Mouse (Mus musculus) cerebellum, adult 2 months (tissue): Measurements from ENCODE around the gene Rcan2. TPM values are rescaled to one million over a fixed set of nuclear protein-coding genes. Genes with fewer than 3 reads are reported as not detected.

Experiments
- DNase-seq, 2 experiments: peaks; one replicate each; pipeline ENCODE4 v3.0.0; 2021
- H3K27ac ChIP-seq: fragments of 200-500 bp; 2 replicates; pipeline ENCODE4 v1.5.1; 2012; ENCODE audit warnings: low read length, control low read depth, inconsistent platforms; ENCODE audit not compliant: insufficient read depth
- H3K27me3 ChIP-seq: fragments of 200-500 bp; 2 replicates; pipeline ENCODE4 v1.6.1; 2012; ENCODE audit warnings: inconsistent platforms, mild to moderate bottlenecking, low read length, moderate library complexity; ENCODE audit not compliant: control insufficient read depth, insufficient read depth
- H3K4me1 ChIP-seq: fragments of 200-500 bp; 2 replicates; pipeline ENCODE4 v1.6.1; 2011; ENCODE audit warnings: low read length; ENCODE audit not compliant: control insufficient read depth, insufficient read depth
- H3K4me3 ChIP-seq: fragments of 200-500 bp; replicated peaks from 2 replicates; pipeline ENCODE3; 2011; ENCODE audit warnings: mild to moderate bottlenecking, low read depth, low read length, control low read depth; ENCODE audit not compliant: insufficient read depth
- CTCF ChIP-seq: fragments of 200-500 bp; IDR thresholded peaks from 2 replicates; pipeline ENCODE4 v1.5.1; 2011; ENCODE audit warnings: low read depth, mild to moderate bottlenecking, control low read depth, low read length, moderate library complexity, borderline replicate concordance; ENCODE audit not compliant: insufficient read depth
- POLR2A ChIP-seq: fragments of 200-500 bp; IDR thresholded peaks from 2 replicates; pipeline ENCODE4 v1.6.1; 2011; ENCODE audit warnings: low read length, control low read depth, borderline replicate concordance; ENCODE audit not compliant: insufficient read depth
- WGBS: fragments of 180-500 bp; shearing (Covaris S2); methylation state at CpG from one replicate; pipeline ENCODE4 v1.1.7; 2018; 5-methylcytosine and 5-hydroxymethylcytosine counted together
- polyA plus RNA-seq: library from polyadenylated mRNA; depleted of rRNA; stranded (reverse); fragments of >200 nt; gene quantifications from 2 replicates; pipeline ENCODE4 v1.2.3, GENCODE M21; 2012

Rcan2 gene
- polyA plus RNA-seq, 1 experiment: 206 TPM

DNA sequence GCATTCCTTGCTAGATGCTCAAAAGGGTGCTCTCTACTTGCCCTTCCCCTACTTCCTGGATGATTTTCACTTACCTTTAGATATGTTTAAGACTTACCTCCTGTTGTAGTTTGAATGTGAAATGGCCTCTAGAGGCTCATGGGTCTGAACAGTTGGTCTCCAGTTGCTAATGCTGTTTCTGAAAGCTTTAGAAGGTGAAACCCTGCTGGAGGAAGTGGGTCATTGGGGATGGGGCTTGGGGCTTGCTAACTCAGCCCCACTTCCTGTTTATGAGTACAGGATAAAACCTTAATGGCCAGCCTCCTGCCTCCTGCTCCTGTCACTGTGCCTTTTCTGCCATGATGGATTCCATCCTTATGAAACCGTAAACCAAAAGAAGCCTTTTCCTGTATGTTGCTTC is 181.4 kb downstream of the Rcan2 start:
- Histone ChIP-seq H3K4me3 (no peak overlapping the region), H3K27me3 (no peaks in the 10 kb centered on the region), H3K27ac (no peak overlapping the region), H3K4me1 (no peaks in the 10 kb centered on the region)
- 94% methylated on average over 1 of the region's 1 CpGs for WGBS
- TF ChIP-seq POLR2A (no peak), CTCF (no peak)
- DNase-seq: no peak

DNA sequence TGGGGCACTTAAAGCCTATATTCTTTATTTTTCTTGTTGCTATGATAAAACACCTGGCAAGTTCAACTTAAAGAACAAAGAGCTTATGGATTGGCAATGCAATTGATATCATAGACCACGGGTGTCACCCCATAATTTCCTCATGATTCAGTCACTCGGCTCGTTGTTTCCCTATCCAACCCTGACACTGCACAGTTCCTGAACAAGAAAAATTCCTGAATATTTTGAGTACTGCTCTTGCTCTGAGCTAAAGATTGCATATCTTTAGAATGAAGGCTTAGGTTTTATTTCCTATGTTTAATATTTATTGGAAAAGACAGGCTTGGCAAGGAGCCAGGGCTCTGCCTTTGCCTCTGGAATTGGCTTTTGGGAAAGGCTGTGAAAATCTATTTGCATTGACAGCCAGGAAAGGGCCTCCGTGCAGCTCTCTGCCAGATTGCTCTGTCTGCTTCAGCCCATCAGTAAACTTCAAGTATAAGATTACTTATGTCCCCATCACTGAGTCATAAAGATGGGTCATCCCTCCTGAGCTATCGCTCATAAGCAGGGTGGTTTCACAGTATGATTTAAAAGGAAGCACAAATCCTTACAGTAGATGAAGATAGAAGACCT is 188.3 kb downstream of the Rcan2 start:
- no peaks in the 10 kb centered on the region for H3K27me3 ChIP-seq
- H3K4me1 ChIP-seq: no peaks in the 10 kb centered on the region
- 51% methylated on average over 5 of the region's 5 CpGs for WGBS
- no peak overlapping the region for H3K27ac ChIP-seq
- DNase-seq: no peak
- H3K4me3 ChIP-seq: no peak overlapping the region
- TF ChIP-seq CTCF (no peak), POLR2A (no peak)

DNA sequence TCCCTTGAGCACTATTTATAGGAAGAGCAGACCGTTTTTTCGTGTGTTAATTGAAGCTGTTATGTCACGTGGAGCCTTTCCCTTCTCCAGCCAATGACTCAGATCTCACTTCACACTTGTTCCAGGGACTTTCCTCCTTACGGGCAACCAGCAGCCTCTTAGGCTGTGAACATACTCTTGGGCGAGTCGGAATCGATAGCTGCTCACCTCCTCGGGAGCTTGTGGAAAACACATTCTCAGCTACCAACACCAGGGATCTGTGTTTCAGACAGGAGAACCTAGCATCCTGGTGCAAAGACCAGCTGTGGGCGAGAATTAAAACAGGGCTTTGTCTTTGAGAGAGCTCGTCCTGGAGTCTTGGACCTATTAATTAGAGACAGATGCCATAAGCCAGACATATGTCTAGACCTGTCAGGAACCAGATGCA is 189.8 kb downstream of the Rcan2 start:
- Histone ChIP-seq H3K27me3 (no peaks in the 10 kb centered on the region), H3K27ac (no peak overlapping the region), H3K4me1 (no peaks in the 10 kb centered on the region), H3K4me3 (no peak overlapping the region)
- 45% methylated on average over 10 of the region's 10 CpGs for WGBS
- no peak for DNase-seq
- TF ChIP-seq CTCF (no peak), POLR2A (no peak)

- H3K4me1 ChIP-seq: no peaks in the 10 kb centered on the region
- no peaks in the 10 kb centered on the region for H3K27me3 ChIP-seq
- WGBS: 13% methylated on average over 4 of the region's 4 CpGs
- no peak overlapping the region for H3K27ac ChIP-seq
- no peak for DNase-seq
- TF ChIP-seq CTCF (no peak), POLR2A (no peak)
- no peak overlapping the region for H3K4me3 ChIP-seq
Measured at GRCm38 (mm10) chr17:43994080-43994479, 192.9 kb downstream of the Rcan2 start.

DNA sequence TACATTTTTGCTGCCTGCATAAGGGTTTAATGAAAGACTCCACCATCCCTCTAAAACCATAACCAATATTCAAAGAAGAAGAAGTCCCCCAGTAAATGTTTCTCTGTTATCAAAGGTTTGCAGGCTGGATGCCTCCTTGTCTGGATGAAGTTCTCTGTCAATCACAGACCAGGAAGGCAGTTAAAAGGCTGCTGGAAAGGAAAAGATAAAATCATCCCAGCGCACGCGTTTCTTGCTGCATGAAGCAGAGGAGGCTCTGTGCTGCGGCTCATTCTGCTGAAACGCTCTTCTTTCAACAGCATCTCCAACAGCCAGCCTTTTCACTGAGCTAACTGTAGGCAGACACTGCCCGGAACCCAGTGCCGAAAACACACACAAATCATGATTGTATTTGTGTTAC is 196.4 kb downstream of the Rcan2 start:
- H3K4me1 ChIP-seq: no peaks in the 10 kb centered on the region
- no peaks in the 10 kb centered on the region for H3K27me3 ChIP-seq
- no peak overlapping the region for H3K4me3 ChIP-seq
- TF ChIP-seq CTCF (no peak), POLR2A (no peak)
- 88% methylated on average over 7 of the region's 7 CpGs for WGBS
- H3K27ac ChIP-seq: no peak overlapping the region; the same call in 1 of the 2 replicates
- no peak for DNase-seq

DNA sequence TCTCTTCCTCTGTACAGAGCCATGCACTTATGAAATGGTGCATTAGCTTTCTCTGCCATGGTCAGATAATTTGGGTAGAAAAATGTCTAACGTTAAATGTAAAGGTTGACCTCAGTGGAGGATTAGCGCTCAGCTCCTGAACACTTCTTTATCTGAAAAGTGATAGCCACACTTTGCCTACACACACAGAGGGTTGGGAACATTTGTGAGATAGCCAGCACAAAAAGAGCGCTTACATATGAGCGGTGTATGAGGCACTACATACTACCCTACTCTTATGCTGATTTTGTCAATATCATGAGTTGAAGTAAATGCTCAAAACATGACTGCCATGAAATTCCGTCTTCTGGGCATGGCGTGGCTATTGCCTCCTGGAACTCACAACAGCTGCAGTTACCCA is 196.9 kb downstream of the Rcan2 start:
- 87% methylated on average over 6 of the region's 6 CpGs for WGBS
- H3K27ac ChIP-seq: no peak overlapping the region

GRCm38 (mm10) chr17:44004401-44004800 is 203.2 kb downstream of the Rcan2 start:
- Histone ChIP-seq H3K27ac (no peak overlapping the region), H3K4me3 (no peak overlapping the region), H3K4me1 (no peaks in the 10 kb centered on the region), H3K27me3 (no peaks in the 10 kb centered on the region)
- TF ChIP-seq POLR2A (no peak), CTCF (no peak)
- no peak for DNase-seq
- WGBS: 53% methylated on average over 2 of the region's 2 CpGs

More for the DNA sequence above, 196.9 kb downstream of the Rcan2 start:
- Histone ChIP-seq H3K27me3 (no peaks in the 10 kb centered on the region), H3K4me3 (no peak overlapping the region), H3K4me1 (no peaks in the 10 kb centered on the region)
- no peak for DNase-seq
- TF ChIP-seq POLR2A: no peak
- TF ChIP-seq CTCF: no peak

DNA sequence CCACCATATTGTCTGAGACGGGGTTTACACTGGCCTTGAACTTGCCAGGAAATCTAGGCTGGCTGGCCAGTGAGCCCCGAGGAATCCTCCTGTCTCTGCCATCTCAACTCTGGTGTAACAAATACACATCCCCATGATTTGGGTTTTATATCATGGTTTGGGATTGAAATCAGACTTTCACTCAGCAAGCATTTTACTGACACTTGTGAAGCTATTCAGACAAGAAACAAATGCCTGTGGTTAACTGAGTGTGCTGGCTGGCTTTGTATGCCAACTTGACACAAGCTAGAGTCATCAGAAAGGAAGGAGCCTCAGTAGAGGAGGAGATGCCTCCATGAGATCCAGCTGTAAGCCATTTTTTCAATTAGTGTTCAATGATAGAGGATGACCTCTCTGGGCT is 206.3 kb downstream of the Rcan2 start:
- WGBS: 91% methylated on average over 2 of the region's 2 CpGs
- Histone ChIP-seq H3K27ac (no peak overlapping the region), H3K4me3 (no peak overlapping the region), H3K4me1 (no peaks in the 10 kb centered on the region), H3K27me3 (no peaks in the 10 kb centered on the region)
- TF ChIP-seq POLR2A (no peak), CTCF (no peak)
- no peak for DNase-seq

DNA sequence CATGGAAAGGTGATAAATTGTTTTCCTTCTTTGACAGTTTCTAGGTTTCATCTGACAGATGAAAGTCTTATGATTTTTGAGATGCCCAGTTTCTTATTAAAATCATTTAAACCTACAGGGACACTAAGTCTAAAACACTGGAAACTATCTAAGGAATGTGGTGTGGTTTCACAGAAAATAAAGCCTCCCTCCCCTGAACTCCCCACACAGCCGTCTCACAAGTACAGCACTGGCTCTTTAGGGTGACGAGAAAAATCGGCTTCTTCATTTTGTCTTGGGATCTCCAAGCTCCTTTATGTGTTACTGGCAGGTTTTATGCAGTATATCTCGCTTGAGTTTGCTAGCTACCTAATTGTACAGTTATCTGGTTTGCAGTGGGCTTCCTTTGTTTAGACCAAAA is 210.8 kb downstream of the Rcan2 start:
- H3K27ac ChIP-seq: no peak overlapping the region
- no peaks in the 10 kb centered on the region for H3K4me1 ChIP-seq
- no peak for TF ChIP-seq POLR2A
- no peaks in the 10 kb centered on the region for H3K27me3 ChIP-seq
- 74% methylated on average over 4 of the region's 4 CpGs for WGBS
- H3K4me3 ChIP-seq: no peak overlapping the region
- no peak for DNase-seq
